Mouse (Mus musculus): ENCODE measurements at regions not wholly inside any gene's neighbourhood (a gene's known extent, or its start where the extent isn't known, plus 50 kb on each side); places are given as distances from the start of the nearest gene placed in this dataset.
"Not testable (repeated sequence)": the region's sequence is repeated elsewhere in the genome, so short reads cannot be mapped to it uniquely, and the experiment has no call there.

- not testable (repeated sequence) for DNase-seq (ENCODE audit: extremely low spot score in 1 of 2, low spot score in 1 of 2)
These were observed 753.1 kb downstream of the Gm10330 start for GRCm38 (mm10) chr12:23026976-23027375.

DNA sequence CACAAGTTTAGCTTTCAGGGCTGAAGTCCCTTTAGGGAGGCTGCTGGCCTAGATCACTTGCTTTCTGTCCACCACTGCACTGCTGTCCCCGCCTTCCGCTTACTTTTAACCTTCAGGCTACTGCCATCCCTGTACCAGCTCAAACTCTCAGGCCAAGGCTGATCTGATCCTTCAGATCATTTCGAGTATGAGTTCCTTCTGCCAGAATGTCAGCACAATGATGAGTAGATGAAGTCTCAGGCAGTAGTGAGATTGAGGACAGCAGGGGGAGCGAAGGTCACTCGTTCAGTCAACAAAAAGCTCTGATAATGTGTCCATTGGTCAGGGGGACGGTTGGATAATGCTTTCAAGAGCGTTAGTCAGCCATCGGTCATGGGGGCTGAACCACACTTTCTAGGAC lies 756.5 kb downstream of the Gm10330 start:
- DNase-seq (ENCODE audit: extremely low spot score in 1 of 2, low spot score in 1 of 2), result not testable (repeated sequence)

DNA sequence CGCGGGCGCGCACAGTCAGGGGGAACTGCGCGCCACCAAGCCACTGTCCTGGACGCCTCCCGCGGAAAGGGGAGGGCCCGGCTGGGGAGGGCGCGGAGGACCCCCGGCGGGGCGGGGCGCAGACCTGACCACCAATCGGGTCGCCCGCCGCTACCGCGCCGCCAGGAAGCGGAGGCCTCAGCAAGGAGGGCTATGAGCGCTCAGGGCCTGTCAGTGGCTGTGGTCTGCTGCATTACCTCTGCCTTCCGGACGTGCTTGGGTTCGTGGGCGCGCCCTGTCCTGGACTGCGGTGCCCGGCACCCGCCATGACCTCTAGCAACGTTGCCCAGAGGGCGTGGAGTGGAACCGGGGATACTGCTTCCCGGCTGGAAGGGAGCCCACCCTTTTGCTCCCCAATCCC lies 769.9 kb downstream of the Gm10330 start:
- DNase-seq (ENCODE audit: extremely low spot score in 1 of 2, low spot score in 1 of 2), result peak in 1 of 2 experiments; percentile 1

DNA sequence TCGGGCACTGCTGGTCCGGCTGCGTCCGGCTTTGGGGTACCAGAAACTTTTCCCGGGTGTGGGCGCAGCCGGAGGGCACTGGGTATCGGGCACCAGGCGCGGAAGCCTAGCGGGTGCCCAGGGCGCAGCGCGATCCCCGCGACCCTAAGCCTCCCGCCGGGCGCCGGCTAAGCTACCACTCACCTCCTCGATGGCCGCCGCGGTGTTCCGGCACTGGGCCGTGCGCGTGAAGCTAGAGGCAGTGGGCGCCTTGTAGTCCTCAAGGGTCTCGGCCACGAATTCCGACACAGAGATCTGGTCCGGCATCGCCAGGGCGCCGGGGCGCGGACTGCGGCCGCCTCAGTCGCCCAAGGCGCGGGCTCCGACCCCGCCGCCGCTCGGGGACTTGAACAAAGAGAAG lies 770.4 kb downstream of the Gm10330 start:
- not testable (repeated sequence) for DNase-seq (ENCODE audit: extremely low spot score in 1 of 2, low spot score in 1 of 2)
